ENCODE assay signal across 14 mouse cellular contexts in the genomic region with DNA sequence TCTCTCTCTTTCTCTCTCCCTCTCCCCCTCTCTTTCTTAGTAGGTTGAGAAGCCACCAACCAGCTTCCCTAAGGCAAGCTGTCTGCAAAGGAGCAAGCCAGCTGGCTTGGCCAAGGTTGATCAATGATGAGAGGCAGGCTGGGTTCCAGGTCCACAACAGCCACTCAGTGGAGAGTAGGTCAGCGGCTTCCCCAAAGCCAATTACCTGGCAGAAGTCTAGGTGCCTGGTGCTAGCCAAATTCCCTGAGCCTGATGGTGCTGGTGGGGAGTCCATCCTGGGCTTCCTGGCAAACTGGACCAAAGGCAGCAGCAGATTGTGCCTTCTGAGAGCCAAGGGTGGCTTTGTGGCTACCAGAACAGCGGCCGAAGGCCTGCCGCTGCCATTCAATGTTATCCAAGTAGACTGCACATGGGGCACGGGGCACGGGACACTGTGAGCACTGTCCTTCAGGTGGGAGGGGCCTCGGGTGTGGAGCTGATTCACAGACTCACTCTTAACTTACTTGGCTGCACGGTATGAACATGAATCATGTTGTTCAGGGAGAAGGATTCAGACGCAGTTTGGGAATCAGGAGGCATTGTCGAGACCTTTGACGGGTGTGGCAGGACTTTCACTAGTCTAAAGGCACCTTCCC.
DNase-seq lines count a peak whose midpoint lies in the region; ATAC-seq and TF ChIP-seq lines count a peak whose summit lies in the region.
"Had no signal": no experiment of that assay in that cellular context is flagged by ENCODE, and none has a peak within 500 bp of the region (broad histone marks: within the 10 kb centered on the region; RNA-seq: fewer than 3 reads in every experiment).

No protein-coding gene starts in this region.

- H3K4me2 ChIP-seq in liver, postnatal 0 days (ENCODE audit: low read depth, low read length): no peak overlapping the region
- H3K4me2 ChIP-seq: heart, embryonic 12.5 days; limb, embryonic 13.5 days; midbrain, embryonic 11.5 days had no signal

- no peak for TF ChIP-seq EP300 in liver, postnatal 0 days (IDR thresholded peaks at IDR 0.05; ENCODE audit: low read depth)

- H3K27me3 ChIP-seq in liver, postnatal 0 days (ENCODE audit: insufficient read depth, low read length): no peaks in the 10 kb centered on the region
- H3K27me3 ChIP-seq: CH12.LX; heart, embryonic 12.5 days; Patski had no signal

- H3K9me3 ChIP-seq in liver, postnatal 0 days (ENCODE audit: low read length): no peaks in the 10 kb centered on the region
- H3K9me3 ChIP-seq: heart, embryonic 12.5 days; limb, embryonic 13.5 days had no signal

- ATAC-seq in liver, postnatal 0 days: no peak
- ATAC-seq: Patski had no signal

- peak; percentile 30 to 39 for DNase-seq in layer of hippocampus, postnatal 10 days (ENCODE audit: low spot score in 2 of 2)
- no peak for DNase-seq in layer of hippocampus, adult 9-10 months (ENCODE audit: low spot score)
- DNase-seq in adrenal gland, adult 2 months: peak; percentile 85
- DNase-seq in cerebellum, postnatal 25 days: peak; percentile 92 to 93
- DNase-seq in liver, postnatal 0 days: no peak
- DNase-seq in urinary bladder, adult 2 months (ENCODE audit: low spot score): no peak
- DNase-seq: layer of hippocampus, adult 9-11 months; spleen, adult 18-20 months had no signal

- 77% methylated on average over 11 of the region's 11 CpGs for WGBS in liver, postnatal 0 days (ENCODE audit: insufficient replicate concordance)

- no peak overlapping the region for H3K4me3 ChIP-seq in brown adipose tissue, adult 24 weeks (ENCODE audit: insufficient read depth, low read depth, low read length)
- H3K4me3 ChIP-seq in liver, postnatal 0 days (ENCODE audit: low read depth, low read length): no peak overlapping the region
- H3K4me3 ChIP-seq: heart, embryonic 12.5 days; limb, embryonic 13.5 days had no signal

- no peak for TF ChIP-seq CTCF in liver, postnatal 0 days (IDR thresholded peaks at IDR 0.05; ENCODE audit: low read depth)

- H3K36me3 ChIP-seq in liver, postnatal 0 days (replicated peaks; ENCODE audit: insufficient read depth, low read length): no peaks in the 10 kb centered on the region
- H3K36me3 ChIP-seq: limb, embryonic 13.5 days had no signal

- no peak overlapping the region for H3K9ac ChIP-seq in liver, postnatal 0 days (replicated peaks)
- H3K9ac ChIP-seq: heart, embryonic 12.5 days; limb, embryonic 13.5 days had no signal

- H3K27ac ChIP-seq in brown adipose tissue, adult 24 weeks (replicated peaks; ENCODE audit: low read depth, low read length): peak overlapping the region; percentile 52; the same call in 1 of the 2 replicates
- no peak overlapping the region for H3K27ac ChIP-seq in liver, postnatal 0 days (ENCODE audit: low read depth)
- H3K27ac ChIP-seq: limb, embryonic 13.5 days had no signal

- H3K4me1 ChIP-seq in brown adipose tissue, adult 24 weeks (ENCODE audit: control insufficient read depth, insufficient read depth, insufficient read length, low read length): no peaks in the 10 kb centered on the region; the same call in 1 of the 2 replicates
- H3K4me1 ChIP-seq in liver, postnatal 0 days (ENCODE audit: insufficient read depth): no peaks in the 10 kb centered on the region
- H3K4me1 ChIP-seq: limb, embryonic 13.5 days had no signal

Comparison
In these comparisons a context has a peak if more than half of its experiments do, and no peak if none do; other contexts are left out.
1. DNase-seq: peak in layer of hippocampus, postnatal 10 days (2 of 2), adrenal gland, adult 2 months (single experiment) and cerebellum, postnatal 25 days (2 of 2); none in layer of hippocampus, adult 9-10 months (single experiment), liver, postnatal 0 days (single experiment) and urinary bladder, adult 2 months (single experiment).